Mouse (Mus musculus) limb, embryonic 13.5 days (tissue): ENCODE measurements around the gene Fbxo21. TPM values are rescaled to one million over a fixed set of nuclear protein-coding genes. Genes with fewer than 3 reads are reported as not detected.

Experiments used
- ATAC-seq: fragments of 200-750 bp; cut with Nextera tagmentation; 2 replicates; pipeline ENCODE4 v1.8.0; 2017; ENCODE audit warnings: low read depth, moderate number of reproducible peaks, moderate TSS enrichment; ENCODE audit not compliant: low FRiP score
- H3K27ac ChIP-seq: fragments of 300-500 bp; sonication (generic); 2 replicates; pipeline ENCODE4 v1.5.1; 2015; ENCODE audit warnings: inconsistent platforms, mild to moderate bottlenecking, moderate library complexity
- H3K27me3 ChIP-seq: fragments of 300-500 bp; sonication (generic); 2 replicates; pipeline ENCODE4 v1.6.1; 2015; ENCODE audit warnings: mild to moderate bottlenecking, inconsistent platforms
- H3K36me3 ChIP-seq: fragments of 300-500 bp; sonication (generic); 2 replicates; pipeline ENCODE4 v1.6.1; 2015; ENCODE audit warnings: inconsistent platforms, mild to moderate bottlenecking, moderate library complexity
- H3K4me1 ChIP-seq: fragments of 300-500 bp; sonication (generic); 2 replicates; pipeline ENCODE4 v1.6.1; 2015; ENCODE audit warnings: inconsistent platforms
- H3K4me2 ChIP-seq: fragments of 300-500 bp; sonication (generic); replicated peaks from 2 replicates; pipeline ENCODE4 v1.6.1; 2015; ENCODE audit warnings: inconsistent platforms, mild to moderate bottlenecking, moderate library complexity
- H3K4me3 ChIP-seq: fragments of 300-500 bp; sonication (generic); 2 replicates; pipeline ENCODE4 v1.5.1; 2015; ENCODE audit warnings: moderate library complexity, mild to moderate bottlenecking, inconsistent platforms
- H3K9ac ChIP-seq: fragments of 300-500 bp; sonication (generic); 2 replicates; pipeline ENCODE4 v1.6.1; 2015; ENCODE audit warnings: mild to moderate bottlenecking, inconsistent platforms
- H3K9me3 ChIP-seq: fragments of 300-500 bp; sonication (generic); 2 replicates; pipeline ENCODE4 v1.6.1; 2016; ENCODE audit warnings: inconsistent platforms
- WGBS: fragments of 180-500 bp; shearing (Covaris S2); methylation state at CpG from one replicate; pipeline ENCODE4 v1.1.7; 2015; 5-methylcytosine and 5-hydroxymethylcytosine counted together
- polyA plus RNA-seq: library from polyadenylated mRNA; unstranded; fragments of >200 nt; fragmentation: Nextera tagmentation; extraction: Ambion mirVana; gene quantifications from 2 replicates; pipeline ENCODE4 v1.2.1, GENCODE M21; 2015

Fbxo21 gene
- polyA plus RNA-seq, 1 experiment from 2014 or later, result 70.1 TPM

GRCm38 (mm10) chr5:117986327-117986726 is 9.8 kb downstream of the Fbxo21 start:
- Histone ChIP-seq H3K4me2 (no peak overlapping the region), H3K27me3 (no peaks in the 10 kb centered on the region), H3K4me3 (no peak overlapping the region), H3K9me3 (no peaks in the 10 kb centered on the region), H3K9ac (no peak overlapping the region), H3K4me1 (no peaks in the 10 kb centered on the region), H3K36me3 (peaks cover 99% of the 10 kb centered on the region), H3K27ac (no peak overlapping the region)
- WGBS, result 52% methylated on average over 4 of the region's 4 CpGs
- no peak for ATAC-seq

- H3K4me3 ChIP-seq, result no peak overlapping the region
- H3K27me3 ChIP-seq, result no peaks in the 10 kb centered on the region
- peaks cover 99% of the 10 kb centered on the region for H3K36me3 ChIP-seq
- no peak overlapping the region for H3K4me2 ChIP-seq
- H3K27ac ChIP-seq, result no peak overlapping the region
- H3K9me3 ChIP-seq, result no peaks in the 10 kb centered on the region
- no peak for ATAC-seq
- H3K9ac ChIP-seq, result no peak overlapping the region
- H3K4me1 ChIP-seq, result no peaks in the 10 kb centered on the region
- WGBS, result 95% methylated on average over 3 of the region's 3 CpGs
Measured at GRCm38 (mm10) chr5:117987891-117988290, 11.4 kb downstream of the Fbxo21 start.

- Histone ChIP-seq H3K36me3 (peaks cover 98% of the 10 kb centered on the region), H3K4me3 (no peak overlapping the region), H3K9me3 (no peaks in the 10 kb centered on the region), H3K4me1 (no peaks in the 10 kb centered on the region), H3K27ac (no peak overlapping the region), H3K27me3 (no peaks in the 10 kb centered on the region), H3K9ac (no peak overlapping the region), H3K4me2 (no peak overlapping the region)
- ATAC-seq, result no peak
- WGBS, result 80% methylated on average over 9 of the region's 9 CpGs
Measured at GRCm38 (mm10) chr5:117988367-117988766, 11.8 kb downstream of the Fbxo21 start.

GRCm38 (mm10) chr5:117989773-117990172 is 13.2 kb downstream of the Fbxo21 start:
- Histone ChIP-seq H3K4me3 (no peak overlapping the region), H3K27me3 (no peaks in the 10 kb centered on the region), H3K36me3 (peaks cover 99% of the 10 kb centered on the region), H3K4me1 (no peaks in the 10 kb centered on the region), H3K9ac (no peak overlapping the region), H3K4me2 (no peak overlapping the region), H3K9me3 (no peaks in the 10 kb centered on the region), H3K27ac (no peak overlapping the region)
- WGBS, result 86% methylated on average over 6 of the region's 6 CpGs
- no peak for ATAC-seq

DNA sequence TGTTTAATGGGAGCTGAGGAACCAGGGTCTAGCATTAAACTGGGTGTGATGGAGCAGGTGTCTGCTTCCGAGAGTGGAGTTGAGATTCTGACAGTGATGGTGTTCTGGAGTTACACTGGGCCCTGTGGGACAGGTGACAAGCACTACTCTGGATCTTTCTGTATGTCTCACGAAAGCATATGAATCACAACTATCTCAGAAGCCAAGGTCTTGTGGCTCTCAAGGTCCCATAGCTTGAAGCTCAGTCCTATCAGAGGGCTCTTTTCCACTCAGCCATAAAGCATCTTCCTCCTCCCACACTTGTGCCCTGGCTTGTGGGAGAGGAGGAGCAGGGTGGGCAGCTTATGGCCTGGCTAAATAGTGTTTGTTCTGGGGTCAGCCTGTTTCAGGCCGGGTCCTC is 14.4 kb downstream of the Fbxo21 start:
- Histone ChIP-seq H3K27ac (no peak overlapping the region), H3K9ac (no peak overlapping the region), H3K4me3 (no peak overlapping the region), H3K27me3 (no peaks in the 10 kb centered on the region), H3K4me1 (no peaks in the 10 kb centered on the region), H3K9me3 (no peaks in the 10 kb centered on the region), H3K36me3 (peaks cover 99% of the 10 kb centered on the region), H3K4me2 (no peak overlapping the region)
- no peak for ATAC-seq
- WGBS, result 89% methylated on average over 3 of the region's 3 CpGs

- Histone ChIP-seq H3K9ac (no peak overlapping the region), H3K27me3 (no peaks in the 10 kb centered on the region), H3K9me3 (no peaks in the 10 kb centered on the region), H3K27ac (no peak overlapping the region), H3K4me1 (no peaks in the 10 kb centered on the region), H3K4me3 (no peak overlapping the region), H3K4me2 (no peak overlapping the region), H3K36me3 (peaks cover 97% of the 10 kb centered on the region)
- ATAC-seq, result no peak
- WGBS, result 95% methylated on average over 6 of the region's 6 CpGs
Measured at GRCm38 (mm10) chr5:117993550-117993949, 17.0 kb downstream of the Fbxo21 start.

- H3K27ac ChIP-seq, result no peak overlapping the region
- no peak overlapping the region for H3K4me3 ChIP-seq
- H3K4me2 ChIP-seq, result no peak overlapping the region
- no peak overlapping the region for H3K9ac ChIP-seq
- peaks cover 97% of the 10 kb centered on the region for H3K36me3 ChIP-seq
- 81% methylated on average over 8 of the region's 8 CpGs for WGBS
- no peak for ATAC-seq
- no peaks in the 10 kb centered on the region for H3K4me1 ChIP-seq
- no peaks in the 10 kb centered on the region for H3K9me3 ChIP-seq
- no peaks in the 10 kb centered on the region for H3K27me3 ChIP-seq
Measured at GRCm38 (mm10) chr5:117995372-117995901, 18.9 kb downstream of the Fbxo21 start.

- Histone ChIP-seq H3K9me3 (no peaks in the 10 kb centered on the region), H3K27me3 (no peaks in the 10 kb centered on the region), H3K4me3 (no peak overlapping the region), H3K4me2 (no peak overlapping the region), H3K36me3 (peaks cover 97% of the 10 kb centered on the region), H3K9ac (no peak overlapping the region), H3K4me1 (no peaks in the 10 kb centered on the region), H3K27ac (no peak overlapping the region)
- 86% methylated on average over 6 of the region's 6 CpGs for WGBS
- ATAC-seq, result no peak
Measured at GRCm38 (mm10) chr5:117995911-117996310, 19.4 kb downstream of the Fbxo21 start.

DNA sequence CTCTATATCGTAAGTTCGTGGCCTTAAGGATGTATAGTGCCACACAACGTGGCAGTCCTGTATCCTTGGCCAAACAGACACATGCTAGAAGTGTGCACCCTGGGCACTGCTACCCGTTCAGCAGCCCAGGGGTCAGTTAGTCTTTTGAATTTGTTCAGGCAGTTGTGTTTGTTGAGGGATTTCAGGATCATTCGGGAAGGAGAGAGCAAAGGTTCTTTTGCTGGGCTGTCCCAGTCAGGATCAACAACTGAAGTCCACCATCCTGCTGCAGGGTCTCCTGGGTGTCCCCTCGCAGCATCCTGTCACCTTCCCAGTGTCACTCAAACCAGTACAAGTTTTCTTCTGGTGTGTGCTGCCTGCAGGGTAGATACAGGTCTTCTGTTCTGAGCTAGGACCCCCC is 20.1 kb downstream of the Fbxo21 start:
- Histone ChIP-seq H3K36me3 (peaks cover 97% of the 10 kb centered on the region), H3K9me3 (no peaks in the 10 kb centered on the region), H3K4me1 (no peaks in the 10 kb centered on the region), H3K4me3 (no peak overlapping the region), H3K4me2 (no peak overlapping the region), H3K9ac (no peak overlapping the region), H3K27me3 (no peaks in the 10 kb centered on the region), H3K27ac (no peak overlapping the region)
- 92% methylated on average over 6 of the region's 6 CpGs for WGBS
- ATAC-seq, result no peak

- no peaks in the 10 kb centered on the region for H3K9me3 ChIP-seq
- H3K4me2 ChIP-seq, result no peak overlapping the region
- H3K27ac ChIP-seq, result no peak overlapping the region
- H3K27me3 ChIP-seq, result no peaks in the 10 kb centered on the region
- peaks cover 97% of the 10 kb centered on the region for H3K36me3 ChIP-seq
- H3K9ac ChIP-seq, result no peak overlapping the region
- no peak for ATAC-seq
- no peaks in the 10 kb centered on the region for H3K4me1 ChIP-seq
- WGBS, result 86% methylated on average over 10 of the region's 10 CpGs
- no peak overlapping the region for H3K4me3 ChIP-seq
Measured at GRCm38 (mm10) chr5:117997434-117997970, 21.0 kb downstream of the Fbxo21 start.

DNA sequence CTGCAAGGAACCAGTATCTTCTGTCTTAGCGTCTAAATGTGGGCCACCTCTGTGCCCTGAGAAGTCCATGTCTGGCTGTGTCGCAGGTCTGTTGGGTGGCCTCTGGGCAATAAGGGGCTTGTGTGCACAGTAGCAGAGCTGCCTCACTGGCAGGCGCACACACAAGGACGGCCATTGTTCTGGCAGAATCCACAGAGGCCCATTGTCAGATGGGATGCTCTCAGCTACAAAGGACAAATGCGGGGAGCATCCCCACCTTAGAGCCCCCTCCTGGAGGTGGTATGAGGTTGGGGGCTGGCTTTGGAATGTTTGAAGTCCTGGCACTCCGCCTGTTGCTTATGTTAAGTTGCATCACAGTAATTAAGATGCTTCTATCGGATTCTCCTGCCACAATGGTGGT is 22.5 kb downstream of the Fbxo21 start:
- Histone ChIP-seq H3K9ac (no peak overlapping the region), H3K9me3 (no peaks in the 10 kb centered on the region), H3K4me1 (no peaks in the 10 kb centered on the region), H3K4me3 (no peak overlapping the region), H3K27me3 (no peaks in the 10 kb centered on the region), H3K36me3 (peaks cover 97% of the 10 kb centered on the region), H3K27ac (no peak overlapping the region), H3K4me2 (no peak overlapping the region)
- 87% methylated on average over 7 of the region's 7 CpGs for WGBS
- no peak for ATAC-seq

DNA sequence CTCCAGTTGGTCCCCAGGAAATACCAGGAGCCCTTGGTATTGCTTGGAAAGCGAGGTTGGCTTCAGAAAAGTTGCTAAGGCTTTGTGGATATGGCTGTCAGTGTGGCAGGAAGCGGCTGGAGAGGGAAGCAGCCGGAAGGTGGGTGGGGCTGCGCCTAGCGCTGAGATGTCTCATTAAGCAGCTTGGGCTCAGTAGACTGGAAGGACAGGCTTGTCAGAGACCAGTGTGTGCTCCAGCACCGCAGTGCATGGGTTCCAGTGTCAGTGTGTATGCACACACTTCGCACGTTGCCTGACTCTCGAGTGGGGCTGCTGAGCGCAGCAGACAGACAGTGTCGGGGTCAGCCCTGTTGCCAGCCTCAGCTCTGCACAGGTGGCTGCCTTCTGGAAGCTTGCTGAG is 23.1 kb downstream of the Fbxo21 start:
- Histone ChIP-seq H3K4me3 (no peak overlapping the region), H3K4me1 (no peaks in the 10 kb centered on the region), H3K36me3 (peaks cover 97% of the 10 kb centered on the region), H3K4me2 (no peak overlapping the region), H3K27me3 (no peaks in the 10 kb centered on the region), H3K9me3 (no peaks in the 10 kb centered on the region), H3K27ac (no peak overlapping the region), H3K9ac (no peak overlapping the region)
- ATAC-seq, result no peak
- 85% methylated on average over 11 of the region's 11 CpGs for WGBS

GRCm38 (mm10) chr5:118002059-118002458 is 25.5 kb downstream of the Fbxo21 start:
- 35% methylated on average over 9 of the region's 9 CpGs for WGBS
- no peak overlapping the region for H3K4me3 ChIP-seq
- H3K9me3 ChIP-seq, result no peaks in the 10 kb centered on the region
- no peaks in the 10 kb centered on the region for H3K27me3 ChIP-seq
- H3K4me1 ChIP-seq, result no peaks in the 10 kb centered on the region
- H3K9ac ChIP-seq, result no peak overlapping the region
- ATAC-seq, result no peak
- no peak overlapping the region for H3K27ac ChIP-seq
- peaks cover 98% of the 10 kb centered on the region for H3K36me3 ChIP-seq
- H3K4me2 ChIP-seq, result no peak overlapping the region
